ENCODE assay signal across 9 mouse cellular contexts in the genomic region with DNA sequence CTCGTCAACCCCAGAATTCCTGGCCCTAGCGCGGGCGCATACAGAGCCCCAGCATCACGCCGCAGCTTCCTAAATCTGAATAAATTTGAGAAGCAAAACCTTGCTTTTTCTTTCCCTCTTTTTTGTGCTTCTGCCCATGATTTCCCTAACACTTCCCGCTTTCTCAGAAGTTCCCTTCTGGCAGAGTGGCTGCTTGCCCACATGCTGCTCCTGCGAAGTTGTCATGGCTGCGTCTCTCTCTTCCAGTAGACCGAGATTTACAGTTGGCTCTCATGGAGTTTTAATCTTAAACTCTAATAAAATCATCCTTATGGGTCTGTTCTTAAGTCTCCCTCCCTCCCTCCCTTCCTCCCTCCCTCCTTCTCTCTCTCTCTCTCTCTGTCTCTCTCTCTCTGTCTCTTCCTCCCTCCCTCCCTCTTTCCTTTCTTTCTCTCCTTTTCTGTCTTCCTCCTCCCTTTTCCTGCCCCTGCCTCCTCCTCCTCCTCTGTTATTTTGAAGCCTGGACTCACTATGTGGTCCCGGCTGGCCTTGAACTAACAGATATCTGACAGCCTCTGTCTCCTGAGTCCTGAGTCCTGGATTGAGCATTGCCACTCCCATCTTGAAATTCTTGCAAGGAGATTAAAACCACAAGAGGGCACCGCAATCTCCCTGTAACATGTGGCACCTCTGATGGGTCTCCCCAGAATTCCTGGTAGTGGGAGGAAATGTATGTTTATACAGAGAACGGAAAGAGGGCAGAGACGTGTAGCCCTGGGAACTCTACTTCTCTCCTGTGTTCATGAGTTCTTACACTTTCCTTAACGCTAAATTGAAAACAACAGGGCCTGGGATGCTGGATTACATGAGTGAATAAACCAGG. TPM values are rescaled to one million over a fixed set of nuclear protein-coding genes. Genes with fewer than 3 reads are reported as not detected.
DNase-seq lines count a peak whose midpoint lies in the region; ATAC-seq lines count a peak whose summit lies in the region.
"Had no signal": no experiment of that assay in that cellular context is flagged by ENCODE, and none has a peak within 500 bp of the region (broad histone marks: within the 10 kb centered on the region; RNA-seq: fewer than 3 reads in every experiment).

No protein-coding gene starts in this region.

- no peak overlapping the region for H3K27ac ChIP-seq in forebrain, embryonic 11.5 days (ENCODE audit: low read depth, low read length)
- no peak overlapping the region for H3K27ac ChIP-seq in midbrain, embryonic 16.5 days (ENCODE audit: low read length)

- H3K36me3 ChIP-seq in forebrain, embryonic 11.5 days (ENCODE audit: control insufficient read depth, insufficient read depth, low read length), result no peaks in the 10 kb centered on the region
- no peaks in the 10 kb centered on the region for H3K36me3 ChIP-seq in midbrain, embryonic 16.5 days (ENCODE audit: control insufficient read depth, insufficient read depth, low read length)

- no peaks in the 10 kb centered on the region for H3K9me3 ChIP-seq in forebrain, embryonic 11.5 days (ENCODE audit: control insufficient read depth, low read length)
- H3K9me3 ChIP-seq in midbrain, embryonic 16.5 days (replicated peaks; ENCODE audit: control insufficient read depth, low read length, poor library complexity, severe bottlenecking), result no peaks in the 10 kb centered on the region

- peak; percentile 19 to 35 for DNase-seq in left cerebral cortex, adult 18-20 months (ENCODE audit: low spot score in 2 of 2)
- DNase-seq in left cerebral cortex, adult 11 months (ENCODE audit: low spot score), result no peak
- no peak for DNase-seq in forebrain, embryonic 11.5 days (ENCODE audit: low spot score)
- peak; percentile 45 to 62 for DNase-seq in left cerebral cortex, postnatal 10 days (ENCODE audit: extremely low spot score in 1 of 2, low spot score in 2 of 2)
- DNase-seq in retina, postnatal 1 day, result no peak
- no peak for DNase-seq in urinary bladder, postnatal 10 days (ENCODE audit: low spot score)
- DNase-seq in testis, postnatal 14 days (ENCODE audit: low spot score), result no peak

- H3K27me3 ChIP-seq in forebrain, embryonic 11.5 days (ENCODE audit: control insufficient read depth, insufficient read depth, low read length), result no peaks in the 10 kb centered on the region
- H3K27me3 ChIP-seq in midbrain, embryonic 16.5 days (ENCODE audit: control insufficient read depth, insufficient read depth, low read depth, low read length), result no peaks in the 10 kb centered on the region

- intact Hi-C loops in left cerebral cortex, postnatal 10 days (cut with DNase I), result loop anchor here (1.0 to 10.0 kb wide), 4 partner anchors 187 to 434 kb away; a partner anchor contains a TSS

- ATAC-seq in forebrain, embryonic 11.5 days (replicated peaks; ENCODE audit: low FRiP score), result no peak
- peak; percentile 54; the same call in 1 of the 2 replicates for ATAC-seq in midbrain, embryonic 16.5 days

- peak overlapping the region; percentile 14; the same call in 1 of the 2 replicates for H3K9ac ChIP-seq in forebrain, embryonic 11.5 days (ENCODE audit: low read length)
- H3K9ac ChIP-seq in midbrain, embryonic 16.5 days (ENCODE audit: low read depth, low read length), result peak overlapping the region; percentile 22; the same call in 1 of the 2 replicates

- no peak overlapping the region for H3K4me3 ChIP-seq in forebrain, embryonic 11.5 days (ENCODE audit: low read depth, low read length)
- no peak overlapping the region; the same call in 1 of the 2 replicates for H3K4me3 ChIP-seq in midbrain, embryonic 16.5 days (ENCODE audit: low read depth, low read length)

- H3K4me1 ChIP-seq in forebrain, embryonic 11.5 days (replicated peaks; ENCODE audit: control insufficient read depth, insufficient read depth, low read length), result no peaks in the 10 kb centered on the region
- H3K4me1 ChIP-seq in midbrain, embryonic 16.5 days (ENCODE audit: control insufficient read depth, insufficient read depth, low read length), result peaks cover 5% of the 10 kb centered on the region; the same call in 1 of the 2 replicates

- 60% methylated on average over 15 of the region's 15 CpGs for WGBS in forebrain, embryonic 11.5 days
- WGBS in midbrain, embryonic 16.5 days, result 54% methylated on average over 15 of the region's 15 CpGs

- H3K4me2 ChIP-seq in forebrain, embryonic 11.5 days (ENCODE audit: low read depth, low read length, severe bottlenecking), result peak overlapping the region; percentile 29
- peak overlapping the region; percentile 42 for H3K4me2 ChIP-seq in midbrain, embryonic 16.5 days (ENCODE audit: low read length)

RNA-seq across cellular contexts. Expression of a gene that starts 21.8 kb away (rescaled TPM):
- not detected for total RNA-seq in left cerebral cortex, adult 18-20 months (2021)
- polyA plus RNA-seq in forebrain, embryonic 11.5 days (2014; fragmentation: Nextera tagmentation; extraction: Ambion mirVana), result not detected in 2 replicates
- total RNA-seq in left cerebral cortex, postnatal 10 days (2021), result not detected
- not detected in 2 replicates for polyA plus RNA-seq in midbrain, embryonic 16.5 days (2015; fragmentation: Nextera tagmentation; extraction: Ambion mirVana)
- polyA plus RNA-seq: cortical plate, adult 2 months had no signal

Comparison
In these comparisons a context has a peak if more than half of its experiments do, and no peak if none do; other contexts are left out.
1. DNase-seq: peak in left cerebral cortex, adult 18-20 months (2 of 2) and left cerebral cortex, postnatal 10 days (2 of 2); none in left cerebral cortex, adult 11 months (single experiment), forebrain, embryonic 11.5 days (single experiment), retina, postnatal 1 day (single experiment), urinary bladder, postnatal 10 days (single experiment) and testis, postnatal 14 days (single experiment).